Mouse (Mus musculus) natural killer cell, adult 2 months (primary cell): Measurements from ENCODE around the gene Catsper3.

Source experiments
- DNase-seq, 2 experiments: peaks; one replicate each; pipeline ENCODE4 v3.0.0; 2022; ENCODE audit warnings: low spot score in 2 of 2

Catsper3 gene

DNA sequence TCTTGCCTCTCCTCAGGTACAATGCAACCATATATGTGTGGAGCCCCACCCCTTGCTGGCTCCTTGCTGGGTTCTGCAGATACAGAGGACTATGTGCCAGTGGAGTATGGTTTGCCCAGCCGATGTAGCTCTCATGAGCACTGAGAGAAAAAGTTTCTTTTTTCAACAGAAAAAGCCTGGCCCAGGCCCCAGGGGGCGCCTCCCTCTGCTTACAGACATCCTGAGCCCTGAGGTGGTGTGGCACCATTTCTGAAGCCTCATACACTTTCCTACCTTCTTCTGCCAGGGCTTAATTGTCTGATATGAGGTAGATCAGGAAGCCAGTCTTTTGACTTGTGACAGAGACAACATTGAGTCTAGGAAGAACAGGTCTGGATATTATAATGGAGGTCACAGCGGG lies 67.8 kb downstream of the Catsper3 start:
- DNase-seq = no peak

DNA sequence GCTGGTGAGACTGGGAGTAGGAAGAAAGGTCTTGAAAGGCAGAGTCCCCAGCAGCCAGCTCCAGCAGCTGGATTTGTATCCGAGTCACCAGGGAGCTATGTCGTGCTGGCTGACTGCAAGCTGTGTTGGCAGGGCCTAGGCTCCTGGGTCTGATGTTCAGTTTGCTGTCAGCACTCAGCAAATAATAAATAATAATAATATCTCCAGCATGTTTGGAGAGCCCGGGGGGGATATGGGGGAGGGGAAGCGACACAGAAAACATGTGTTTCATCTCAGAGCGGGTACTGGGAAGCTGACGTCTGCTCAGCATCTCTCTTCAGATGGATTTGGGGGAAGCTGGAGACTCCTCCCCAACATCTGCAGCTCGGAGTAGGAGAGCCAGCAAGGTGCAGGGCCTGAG lies 71.4 kb downstream of the Catsper3 start:
- no peak for DNase-seq

DNA sequence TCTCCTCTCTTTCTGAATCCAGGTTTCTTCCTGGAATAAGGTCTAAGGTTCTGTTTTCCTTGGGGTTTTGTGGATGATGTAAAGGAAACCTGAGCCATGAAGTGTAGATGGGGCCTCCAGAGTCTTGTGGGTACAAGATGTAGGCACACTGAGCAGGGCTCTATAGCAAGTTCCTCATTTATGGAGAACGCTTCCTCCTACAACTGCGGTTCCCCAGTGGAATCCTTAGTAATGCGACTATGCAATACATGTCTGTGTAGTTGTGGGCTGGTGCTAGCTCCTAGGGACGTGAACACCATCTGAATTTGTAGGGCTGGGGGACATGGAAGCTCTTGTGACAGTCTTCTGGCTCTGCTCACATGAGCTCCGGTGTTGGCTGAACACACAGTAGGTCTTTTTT lies 74.1 kb downstream of the Catsper3 start:
- DNase-seq = no peak
